Mouse (Mus musculus): ENCODE results near the gene Treh.

Gene Treh

DNA sequence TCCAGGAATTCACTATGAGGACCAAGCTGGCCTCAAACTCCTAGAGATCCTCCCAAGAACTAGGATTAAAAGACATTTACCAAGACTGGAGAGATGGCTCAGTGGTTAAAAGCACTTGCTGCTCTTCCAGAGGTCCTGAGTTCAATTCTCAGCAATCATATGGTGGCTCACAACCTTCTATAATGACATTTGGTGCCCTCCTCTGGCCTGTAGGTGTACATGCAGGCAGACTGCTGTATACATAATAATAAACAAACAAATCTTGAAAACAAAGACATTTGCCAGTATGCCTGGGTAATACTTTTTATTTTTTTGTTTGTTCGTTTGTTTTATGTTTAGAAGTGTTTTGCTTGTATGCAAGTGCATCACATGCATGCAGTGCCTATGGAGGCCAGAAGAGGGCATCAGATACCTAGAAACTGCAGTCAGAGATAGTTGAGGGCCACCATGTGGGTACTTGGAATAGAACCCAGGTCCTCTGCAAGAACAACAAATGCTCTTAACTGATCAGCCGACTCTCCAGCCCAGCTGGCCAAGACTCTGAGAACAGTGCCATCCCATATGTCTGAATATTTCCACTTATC, 5.3 kb downstream of the Treh start:
- DNase-seq (ENCODE audit: low read depth, low spot score), result no peak

DNA sequence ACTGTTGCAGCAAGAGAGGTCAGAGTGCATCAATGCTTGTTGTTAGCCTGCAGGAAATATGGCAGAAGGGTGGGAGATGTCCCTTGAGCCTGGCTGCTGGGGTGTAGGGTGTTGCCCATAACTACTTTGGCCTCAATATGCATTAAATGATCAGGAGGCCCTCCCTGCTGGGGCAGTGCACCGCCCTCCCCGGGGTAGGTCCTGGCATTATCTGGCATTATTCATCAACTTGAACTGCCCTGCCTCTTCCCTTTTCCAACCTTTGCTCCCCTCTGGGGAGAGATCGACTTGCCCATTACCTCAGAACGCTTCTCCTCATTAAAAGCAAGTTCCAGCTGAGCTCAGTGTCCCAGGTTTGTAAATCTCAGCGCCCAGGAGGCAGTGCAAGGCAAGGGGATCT, 6.5 kb downstream of the Treh start:
- no peak for DNase-seq (ENCODE audit: low read depth, low spot score)

DNA sequence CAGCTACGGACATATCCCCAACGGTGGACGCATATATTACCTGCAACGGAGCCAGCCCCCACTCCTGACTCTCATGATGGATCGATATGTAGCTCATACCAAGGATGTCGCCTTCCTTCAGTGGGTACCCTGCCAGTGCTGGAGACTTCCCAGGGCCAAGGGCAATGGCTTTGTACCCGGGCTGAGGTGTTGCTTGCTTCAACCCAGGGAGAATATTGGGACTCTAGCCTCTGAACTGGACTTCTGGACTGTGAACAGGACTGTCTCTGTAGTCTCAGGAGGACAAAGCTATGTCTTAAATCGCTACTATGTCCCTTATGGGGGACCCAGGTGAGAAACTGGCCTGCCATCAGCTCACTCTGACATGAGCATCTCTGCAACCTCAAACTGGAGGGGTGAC, 10.0 kb downstream of the Treh start:
- no peak for DNase-seq (ENCODE audit: low read depth, low spot score)

DNA sequence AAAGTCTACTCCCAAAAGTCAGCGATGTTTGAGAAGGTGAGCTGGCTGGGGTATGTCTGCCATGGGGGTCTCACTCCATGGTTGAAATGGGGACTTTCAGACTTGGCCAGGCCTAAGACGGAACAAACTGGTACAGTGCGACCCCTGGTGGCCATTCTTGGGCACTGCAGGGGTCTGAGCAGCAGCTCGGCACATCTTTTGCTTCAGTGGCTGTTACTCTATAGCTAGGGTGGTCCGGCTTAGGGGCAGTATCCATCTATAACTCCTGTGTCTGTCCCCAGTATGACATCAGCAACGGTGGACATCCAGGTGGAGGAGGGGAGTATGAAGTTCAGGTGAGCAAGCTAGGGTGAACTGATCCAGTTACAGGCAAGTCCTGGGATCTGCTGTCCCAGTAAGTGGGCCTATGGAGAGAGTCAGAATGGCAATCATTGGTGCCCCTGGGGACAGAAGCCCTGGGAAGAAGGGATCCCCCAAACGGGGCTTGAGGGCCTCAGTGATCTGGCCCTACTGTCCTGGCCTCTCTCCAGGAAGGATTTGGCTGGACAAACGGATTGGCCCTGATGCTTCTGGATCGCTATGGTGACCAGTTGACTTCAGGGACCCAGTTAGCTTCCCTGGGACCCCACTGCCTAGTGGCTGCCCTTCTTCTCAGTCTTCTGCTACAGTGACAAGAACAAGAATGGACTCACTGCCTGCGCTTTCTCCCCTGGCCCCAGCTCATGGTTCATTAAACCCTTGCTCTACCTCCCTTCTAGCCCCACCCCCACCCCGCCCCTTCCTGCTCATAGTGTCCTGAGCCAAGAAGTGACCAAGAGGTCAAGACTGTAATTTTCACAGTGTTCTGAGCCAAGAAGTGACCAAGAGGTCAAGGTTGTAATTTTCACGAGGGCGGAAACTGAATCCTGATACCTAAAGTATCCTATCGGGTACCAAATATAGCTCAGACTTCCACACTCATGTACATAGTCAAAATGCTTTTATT, 12.6 kb downstream of the Treh start:
- DNase-seq (ENCODE audit: low read depth, low spot score), result peak; percentile 58

DNA sequence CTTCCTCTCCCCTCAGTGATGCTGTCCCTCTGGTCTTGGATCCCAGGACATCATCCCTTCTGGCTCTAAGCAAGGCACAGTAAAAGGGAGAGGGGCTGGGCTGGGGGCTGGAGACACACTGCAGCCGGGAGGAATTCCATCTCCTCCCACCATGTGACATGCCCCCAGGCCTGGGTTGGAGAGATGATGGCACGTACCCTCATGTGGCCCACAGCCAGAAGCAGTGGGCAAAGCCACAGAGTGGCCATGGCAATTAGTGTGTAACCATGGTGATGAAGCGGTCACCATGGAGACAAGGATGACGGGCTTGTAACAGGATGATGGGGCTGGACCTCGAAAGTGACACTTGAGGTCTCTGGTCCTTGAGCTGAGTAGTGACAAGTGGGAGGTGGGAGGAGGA, 13.6 kb downstream of the Treh start:
- DNase-seq (ENCODE audit: low read depth, low spot score), result peak; percentile 32

DNA sequence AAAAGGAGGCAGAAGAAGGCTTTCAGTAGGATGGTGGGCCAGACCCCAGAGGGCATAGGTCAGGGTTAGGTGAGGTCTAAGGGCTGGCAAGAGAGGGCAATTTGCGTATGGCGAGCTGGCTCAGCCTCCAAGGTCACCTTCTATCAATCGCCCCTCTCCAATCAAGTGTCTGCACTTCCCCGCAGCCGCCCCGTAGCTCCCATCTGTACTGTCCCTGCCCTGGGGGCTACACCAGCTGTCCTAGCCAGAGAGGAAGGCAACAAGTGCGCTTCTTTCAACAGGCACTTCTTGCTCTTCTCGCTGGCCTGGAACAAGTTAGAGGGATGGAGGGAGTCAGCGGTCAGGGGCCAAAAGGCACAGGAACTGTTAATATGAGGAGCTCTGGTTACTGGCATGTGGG, 15.0 kb downstream of the Treh start:
- no peak for DNase-seq (ENCODE audit: low read depth, low spot score)

DNA sequence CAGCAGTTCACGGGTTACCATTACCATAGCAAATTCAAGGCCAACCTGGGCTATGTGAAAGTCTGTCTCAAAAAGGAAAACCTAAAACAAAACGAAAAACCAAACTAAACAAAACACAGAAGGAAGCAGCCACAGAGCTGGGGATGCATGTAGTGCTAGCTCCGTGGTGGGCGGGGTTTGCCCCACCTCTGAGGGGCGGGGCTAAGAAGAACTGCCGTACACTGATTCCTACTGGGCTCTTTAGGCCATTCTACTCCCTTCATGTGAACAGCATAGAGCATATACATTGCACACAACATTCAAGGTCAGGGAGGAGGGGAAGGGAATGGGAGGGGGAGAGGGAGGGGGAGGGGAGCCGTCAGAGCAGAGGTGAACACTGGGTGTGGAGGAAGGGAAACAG, 17.6 kb downstream of the Treh start:
- no peak for DNase-seq (ENCODE audit: low read depth, low spot score)

DNA sequence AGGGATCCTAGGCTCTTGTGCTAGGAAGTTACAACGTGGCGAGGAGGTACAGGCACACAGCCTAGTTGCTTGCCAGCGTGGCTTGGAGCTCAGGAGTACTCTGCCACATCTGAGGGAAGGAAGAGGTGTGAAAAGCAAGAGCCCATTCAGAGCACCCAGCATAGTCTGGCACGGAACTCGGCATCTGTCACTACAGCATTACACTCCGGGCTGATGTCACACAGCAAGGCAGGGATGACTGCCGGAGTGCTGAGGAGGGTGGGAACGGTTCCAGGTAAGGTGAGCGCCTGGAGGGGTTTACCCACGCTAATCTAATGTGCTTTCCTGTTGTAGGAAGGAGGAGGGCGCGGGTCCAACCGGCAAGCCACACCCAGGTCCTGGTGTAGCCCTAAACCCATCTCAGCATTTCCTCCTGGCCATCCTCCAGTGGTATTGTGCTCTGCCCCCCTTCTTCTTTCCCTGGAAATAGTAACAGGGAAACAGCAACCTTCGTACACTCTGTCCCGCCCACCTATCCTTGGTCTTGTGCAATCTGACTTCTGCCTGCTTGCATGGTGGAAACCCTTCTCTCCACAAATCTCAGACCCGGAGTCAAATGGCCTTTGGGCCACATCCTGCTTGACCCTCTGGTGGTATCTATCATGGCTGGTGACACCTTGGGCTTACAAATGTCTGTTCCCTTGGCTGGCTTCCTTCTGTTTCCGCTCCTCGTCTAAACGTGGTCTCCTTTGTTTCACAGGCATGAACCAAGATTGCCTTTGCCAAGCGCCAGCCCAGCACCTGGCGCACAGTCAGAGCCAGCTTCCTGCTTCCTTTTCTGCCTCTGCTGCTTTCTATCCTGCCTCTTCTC, 18.9 kb downstream of the Treh start:
- no peak for DNase-seq (ENCODE audit: low read depth, low spot score)

DNA sequence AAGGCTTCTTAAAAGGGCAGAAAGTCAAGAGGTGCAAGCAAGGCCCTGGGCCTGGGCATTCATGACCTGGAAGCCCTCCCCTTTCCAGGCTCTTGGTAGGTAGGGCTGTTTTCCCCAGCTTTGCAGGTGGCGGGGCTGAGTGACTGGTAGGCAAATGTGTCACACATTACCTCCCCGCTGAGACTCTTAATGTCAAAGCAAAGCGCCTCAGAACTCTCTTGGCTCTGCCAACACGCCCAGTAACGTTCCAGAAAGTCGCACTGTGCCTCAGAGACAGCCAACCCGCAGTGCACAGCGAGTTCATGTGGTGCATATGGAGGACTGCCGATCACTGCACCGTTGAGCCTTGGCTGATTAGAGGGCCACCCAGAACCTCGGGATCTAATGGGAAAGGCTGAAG, 20.0 kb downstream of the Treh start:
- no peak for DNase-seq (ENCODE audit: low read depth, low spot score)

DNA sequence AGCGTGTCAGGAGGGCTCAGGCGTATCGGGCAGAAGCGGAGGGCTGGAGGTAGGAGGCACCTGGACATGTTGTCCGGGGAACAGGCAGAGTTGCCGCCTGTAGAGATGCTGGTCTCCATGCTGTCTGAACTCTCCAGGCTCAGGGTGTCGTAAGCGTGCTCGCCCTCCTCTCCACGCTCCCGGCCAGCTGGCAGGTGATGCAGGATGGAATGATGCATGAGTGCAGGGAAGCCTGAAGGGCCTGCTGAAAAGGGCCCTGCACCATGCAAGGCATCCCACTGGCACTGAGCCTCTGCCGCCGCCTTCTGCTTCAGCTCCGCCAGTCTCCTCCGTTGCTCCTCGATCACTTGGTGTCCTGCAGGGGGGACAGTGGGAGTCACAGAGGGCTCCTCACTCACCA, 24.8 kb downstream of the Treh start:
- DNase-seq (ENCODE audit: low read depth, low spot score), result no peak

DNA sequence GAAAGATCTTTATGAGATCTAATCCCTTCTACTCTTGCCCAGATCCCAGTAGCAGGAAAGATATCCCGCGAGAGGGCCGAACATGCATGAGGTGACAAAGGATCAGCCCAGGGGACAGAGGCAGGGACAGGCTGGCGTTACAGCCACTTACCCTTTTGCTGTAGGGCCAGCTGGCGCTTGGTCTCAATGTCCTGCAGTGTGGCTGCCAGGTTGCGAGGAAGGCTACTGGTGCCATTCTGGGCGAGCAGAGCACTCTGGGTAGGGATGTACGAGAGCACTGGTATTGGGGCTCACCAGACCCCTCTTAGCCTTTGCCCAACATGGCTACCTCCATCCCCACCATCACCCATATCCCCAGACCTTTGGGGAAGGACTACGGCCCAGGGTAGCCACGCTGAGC, 26.2 kb downstream of the Treh start:
- DNase-seq (ENCODE audit: low read depth, low spot score), result no peak

DNA sequence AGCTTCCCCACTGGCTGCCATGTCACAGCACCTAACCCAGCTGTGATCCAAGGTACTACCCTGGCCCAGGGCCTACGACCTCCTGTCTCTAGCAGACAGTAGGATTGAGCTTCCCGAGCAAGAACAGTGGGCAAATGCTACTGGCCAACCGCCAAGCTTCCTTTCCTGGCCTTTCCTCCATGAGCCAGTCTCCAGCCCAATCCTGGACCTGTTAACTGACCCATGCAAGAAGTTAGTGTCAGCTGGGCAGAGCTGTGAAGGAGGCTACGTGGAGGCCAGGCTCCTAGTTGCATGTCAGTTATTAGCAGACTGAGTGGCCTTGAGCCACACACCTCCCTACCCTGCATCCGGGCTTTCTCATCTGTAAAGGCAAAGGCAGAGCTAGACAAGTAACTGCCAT, 26.7 kb downstream of the Treh start:
- no peak for DNase-seq (ENCODE audit: low read depth, low spot score)

DNA sequence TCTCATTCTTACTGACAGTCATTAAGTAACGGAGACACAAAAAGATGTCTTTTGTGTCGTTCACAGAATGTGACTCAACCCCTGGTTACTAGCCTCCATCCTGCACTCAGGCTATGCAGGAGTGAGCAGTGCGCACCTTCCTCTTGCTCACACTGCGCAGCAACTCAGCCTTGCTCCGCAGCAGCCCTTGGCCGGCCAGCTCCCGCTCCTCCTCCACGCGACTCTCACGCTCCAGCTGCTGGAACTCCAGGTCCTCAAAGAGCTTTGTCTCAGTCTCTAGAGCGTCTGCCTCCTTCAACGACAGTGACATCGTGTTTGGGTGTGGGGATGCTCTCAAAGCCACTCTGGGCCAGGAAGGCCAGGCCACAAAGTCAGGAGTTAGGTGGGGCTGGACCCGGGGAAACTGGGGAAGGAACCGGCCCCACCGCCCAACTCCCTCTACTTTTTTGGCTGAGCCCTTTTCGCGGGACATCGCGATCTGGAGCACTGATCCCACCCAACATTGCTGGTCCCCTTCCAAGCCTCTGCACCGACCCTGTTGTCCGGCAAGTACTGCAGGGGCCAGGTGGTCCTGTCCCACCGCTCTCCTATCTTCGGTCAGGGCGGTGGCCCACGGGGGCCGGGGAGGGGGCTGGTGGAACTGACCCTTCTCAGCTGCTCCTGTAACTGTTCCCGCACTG, 34.9 kb downstream of the Treh start:
- no peak for DNase-seq (ENCODE audit: low read depth, low spot score)

DNA sequence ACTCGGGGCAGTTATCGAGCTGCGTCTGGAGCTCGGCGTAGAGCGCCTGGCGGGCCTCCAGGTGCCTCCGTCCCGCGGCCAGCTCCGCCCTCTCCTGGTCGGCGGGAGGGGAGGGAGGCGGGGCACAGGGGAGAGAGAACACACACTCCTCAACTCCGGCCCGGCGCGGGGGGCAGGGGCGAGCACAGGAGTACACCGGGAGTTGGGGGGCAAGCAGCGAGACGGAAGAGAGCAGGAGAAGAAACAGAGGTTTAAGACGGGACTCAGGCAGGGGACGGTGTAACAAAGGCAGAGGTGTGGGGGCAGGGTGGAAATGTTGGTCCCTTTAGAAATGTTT, 35.4 kb downstream of the Treh start:
- DNase-seq (ENCODE audit: low read depth, low spot score), result no peak

DNA sequence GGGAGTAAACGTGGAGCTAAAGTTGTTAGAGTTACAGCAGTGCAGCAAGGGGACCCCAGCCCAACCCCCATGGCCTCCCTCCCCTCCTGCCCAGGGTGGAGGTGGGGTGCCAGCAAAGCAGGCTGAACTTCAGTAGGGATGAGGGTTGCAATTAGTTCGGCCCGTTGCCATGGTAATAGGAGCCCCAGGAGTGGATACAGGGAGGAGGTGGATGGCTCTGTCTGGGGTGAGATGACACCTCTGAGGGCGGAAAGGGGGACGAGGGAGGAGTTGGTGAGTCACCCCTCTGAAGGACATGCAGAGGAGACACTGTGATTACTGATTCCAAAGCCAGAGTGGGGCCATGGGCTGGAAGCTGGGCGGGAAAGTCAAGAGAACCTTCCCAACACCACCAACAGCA, 35.9 kb downstream of the Treh start:
- no peak for DNase-seq (ENCODE audit: low read depth, low spot score)

DNA sequence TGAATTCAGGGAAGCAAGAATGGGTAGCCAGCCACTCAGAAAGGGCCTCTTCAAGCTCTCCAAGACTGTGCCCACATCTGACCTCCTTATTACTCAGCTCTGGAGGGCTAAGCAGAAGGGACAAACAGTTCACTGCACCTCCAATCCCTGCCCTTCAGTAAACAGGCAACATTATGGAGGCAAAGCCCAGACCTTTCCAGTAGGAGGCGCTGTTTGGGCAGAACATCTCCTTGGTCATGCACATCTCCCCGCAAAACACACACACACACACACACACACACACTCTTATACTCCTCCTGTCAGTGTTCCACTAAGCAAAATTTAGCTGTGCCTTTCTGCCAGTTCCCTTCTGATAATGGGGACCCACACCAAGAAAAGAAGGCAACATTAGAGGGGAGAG, 36.6 kb downstream of the Treh start:
- DNase-seq (ENCODE audit: low read depth, low spot score), result no peak

DNA sequence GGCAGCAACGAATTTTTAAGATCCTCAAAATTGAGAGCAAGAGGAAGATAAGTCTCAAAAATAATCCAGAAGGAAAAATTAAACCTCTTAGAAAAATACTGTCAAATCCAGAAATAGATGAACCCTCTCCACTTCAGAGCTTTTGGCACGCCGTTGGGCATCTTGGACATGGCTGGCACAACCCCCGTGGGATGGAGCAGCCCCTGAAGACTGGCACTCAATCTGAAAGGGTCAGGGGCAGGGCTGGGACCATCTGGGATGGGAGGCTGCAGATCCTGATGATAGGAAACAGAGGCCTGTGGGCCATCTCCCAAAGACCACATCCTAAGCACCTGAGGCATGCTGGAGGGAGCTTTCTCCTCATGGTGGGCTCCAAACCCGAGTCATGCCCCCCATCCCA, 37.2 kb downstream of the Treh start:
- DNase-seq (ENCODE audit: low read depth, low spot score), result no peak

DNA sequence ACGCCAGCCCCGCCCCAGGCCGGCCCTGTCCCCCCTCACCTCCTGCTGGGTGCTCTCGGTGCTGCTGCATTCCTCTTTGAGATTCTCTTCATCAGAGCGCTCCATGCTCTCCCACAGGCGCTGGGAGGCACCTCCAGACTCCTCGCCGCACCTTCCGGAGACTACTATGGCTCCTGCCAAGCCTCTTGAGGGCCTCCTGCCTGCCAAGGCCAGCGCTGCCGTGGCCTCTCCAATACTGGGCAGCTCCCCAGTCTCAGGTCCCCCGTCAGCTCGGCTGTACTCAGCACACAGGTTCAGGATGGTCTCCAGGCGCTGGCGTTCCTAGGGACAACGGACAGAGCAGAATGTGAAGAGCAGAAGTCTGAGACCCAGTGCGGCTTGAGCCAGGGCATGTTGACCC, 38.6 kb downstream of the Treh start:
- no peak for DNase-seq (ENCODE audit: low read depth, low spot score)

DNA sequence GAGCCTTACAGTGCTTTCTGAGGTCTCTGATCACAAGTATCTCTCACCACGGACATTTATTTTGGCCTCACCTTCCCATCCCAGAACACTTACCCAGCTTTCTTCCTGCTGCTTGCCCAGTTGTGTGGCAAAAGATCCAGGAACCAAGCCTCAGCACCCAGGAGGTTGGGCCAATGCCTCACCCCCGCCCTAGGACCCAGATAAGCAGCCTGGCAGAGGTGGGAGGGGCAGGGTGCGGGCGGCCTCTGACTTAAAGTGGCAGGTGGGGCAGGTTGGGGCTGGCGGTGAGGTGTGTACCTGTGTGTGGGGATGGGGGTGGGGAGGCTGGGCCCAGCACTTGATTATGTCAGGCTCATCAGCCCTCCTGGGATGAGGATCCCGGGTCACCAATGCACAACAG, 40.0 kb downstream of the Treh start:
- no peak for DNase-seq (ENCODE audit: low read depth, low spot score)

DNA sequence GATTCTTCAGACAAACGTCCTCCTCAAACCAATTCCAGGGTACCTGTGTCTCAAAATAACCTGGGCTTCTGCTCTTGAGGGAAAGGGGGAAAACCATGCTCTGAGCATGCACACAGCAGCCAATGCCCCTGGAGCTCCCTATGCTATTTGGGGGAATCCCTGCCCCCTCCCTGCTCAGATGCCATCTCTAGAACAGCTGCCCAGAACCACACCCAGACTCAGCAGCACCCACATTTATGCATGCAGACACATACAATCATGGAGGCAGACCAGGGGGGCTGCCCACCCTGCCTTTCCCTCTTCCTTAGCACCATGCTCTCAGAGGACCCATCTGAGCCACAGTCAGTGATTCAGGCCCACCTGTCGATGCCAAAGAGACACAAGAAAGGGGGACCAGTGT, 40.5 kb downstream of the Treh start:
- no peak for DNase-seq (ENCODE audit: low read depth, low spot score)

DNA sequence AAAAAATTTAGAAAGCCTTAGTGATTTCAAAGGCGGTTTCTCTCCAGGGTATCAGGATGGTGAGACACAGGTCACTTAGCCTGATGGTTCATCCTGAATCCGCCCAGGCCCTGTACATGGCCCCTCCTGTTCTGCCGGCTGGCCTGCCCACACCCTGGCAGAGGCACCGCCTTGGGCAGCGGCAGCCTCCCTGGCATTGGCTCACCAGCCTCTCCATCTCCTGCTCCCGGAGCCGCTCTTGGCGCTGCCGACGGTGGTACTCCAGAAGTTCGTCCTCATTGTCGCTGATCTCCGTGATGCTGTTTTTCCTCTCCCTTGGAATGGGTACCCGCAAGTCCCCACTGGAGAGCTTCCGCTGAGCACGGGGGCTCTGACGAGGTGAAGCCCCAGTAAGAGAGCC, 42.1 kb downstream of the Treh start:
- DNase-seq (ENCODE audit: low read depth, low spot score), result no peak

Data from retina, postnatal 7 days (tissue).